Mouse (Mus musculus) heart, postnatal 14 days (tissue): ENCODE data around the gene Gm11564. TPM values are rescaled to one million over a fixed set of nuclear protein-coding genes. Genes with fewer than 3 reads are reported as not detected.
"Not testable (repeated sequence)": the region's sequence is repeated elsewhere in the genome, so short reads cannot be mapped to it uniquely, and the experiment has no call there.

Experiments
- DNase-seq, 2 experiments: peaks; one replicate each; pipeline ENCODE4 v3.0.0; 2021 to 2022
- intact Hi-C: fragments of 180-260 bp; cut with DNase I; formaldehyde crosslinking; loops from one replicate; pipeline ENCODE4 v1.15.1; 2025
- long read RNA-seq, 2 experiments: library from polyadenylated mRNA; stranded (forward); transcript quantifications; one replicate each; pipeline ENCODE4 v2.0.0; 2021
- total RNA-seq, 2 experiments: library from RNA; stranded (reverse); gene quantifications; 2 replicates each; pipeline ENCODE4 v1.2.3; 2021

Gm11564 gene
- total RNA-seq: not detected
- long read RNA-seq, experiment 1: 0 reads
- long read RNA-seq, experiment 2: 0 reads

- DNase-seq, intact Hi-C loops: not testable (repeated sequence)
Measured at GRCm38 (mm10) chr11:99815566-99815965, at the start of gene Gm11564. TSS of gene Gm11564 (minus strand) at chr11:99815666.

GRCm38 (mm10) chr11:99864176-99864575, 48.7 kb upstream of the Gm11564 start, which contains the start of gene Gm11559:
TSS of gene Gm11559 (plus strand) at chr11:99864476.
- intact Hi-C loops, DNase-seq: not testable (repeated sequence)

DNA sequence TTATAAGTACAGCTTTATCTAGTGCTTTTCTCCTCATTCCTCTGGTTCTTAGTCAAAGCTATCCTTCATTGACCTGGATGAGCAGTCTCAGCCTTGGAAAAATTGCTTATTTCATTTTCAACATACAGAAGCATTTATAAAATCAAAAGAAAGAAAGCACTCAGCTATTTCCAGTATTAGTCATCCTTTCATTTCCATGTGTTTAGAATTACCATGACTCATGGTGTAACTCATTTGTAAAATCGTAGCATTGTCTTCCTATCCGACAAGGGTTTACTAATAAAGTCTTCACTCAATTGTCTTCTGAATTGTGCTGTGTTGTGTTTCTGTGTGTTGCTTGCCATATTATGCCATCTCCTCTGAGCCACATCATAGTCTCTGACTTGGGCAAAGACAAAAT, 43.3 kb upstream of the Gm11564 start:
- DNase-seq: no peak
- intact Hi-C loops: no loop called here

DNA sequence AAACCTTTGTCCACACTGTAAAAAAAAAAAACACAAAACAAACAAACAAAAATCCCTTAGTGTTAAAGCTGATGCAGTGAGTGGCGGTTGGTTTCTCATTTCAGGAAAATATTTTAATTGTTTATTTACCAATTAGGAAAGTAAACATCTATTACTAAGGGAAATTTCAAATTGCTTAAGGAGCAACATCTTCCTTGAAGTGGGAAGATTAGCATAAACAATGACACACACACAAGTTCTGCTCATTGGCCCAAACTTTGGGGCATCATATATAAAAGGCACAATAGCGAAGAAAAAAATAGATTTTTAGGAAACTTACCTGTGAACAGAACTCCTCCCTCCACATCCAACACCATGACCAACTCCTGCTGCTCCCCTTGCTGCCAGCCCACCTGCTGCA, 42.2 kb upstream of the Gm11564 start, which contains the start of gene Gm11568:
Gm11568 (plus strand) TSS at position 301 of the 400 bp plus-strand sequence.
- intact Hi-C loops: no loop called here
- DNase-seq: no peak

DNA sequence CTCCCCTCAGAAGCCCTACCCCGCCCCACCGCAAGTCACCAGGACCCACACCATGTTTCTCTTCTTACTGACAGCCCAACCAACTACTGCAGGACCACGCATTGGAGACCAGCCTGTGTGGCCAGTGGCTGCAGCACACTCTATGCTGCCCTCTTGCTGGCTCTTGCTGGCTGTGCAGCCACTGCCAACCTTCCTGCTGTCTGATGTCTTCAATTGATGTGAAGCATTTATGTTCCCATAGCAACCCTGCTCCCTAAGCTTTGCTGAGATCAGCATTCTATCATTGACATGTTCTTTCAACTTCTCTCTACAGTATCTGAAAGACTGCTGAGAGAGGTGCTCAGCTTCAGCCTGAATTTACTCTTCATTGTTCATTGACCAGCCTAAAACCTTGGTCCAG, 38.7 kb upstream of the Gm11564 start:
- DNase-seq: no peak
- intact Hi-C loops: no loop called here

GRCm38 (mm10) chr11:99851508-99851907, 36.0 kb upstream of the Gm11564 start, which contains the start of gene Krtap4-16:
TSS of gene Krtap4-16 (minus strand) at chr11:99851608.
- no peak for DNase-seq
- intact Hi-C loops: no loop called here

GRCm38 (mm10) chr11:99846746-99847145, 31.3 kb upstream of the Gm11564 start:
- intact Hi-C loops: no loop called here
- no peak for DNase-seq

DNA sequence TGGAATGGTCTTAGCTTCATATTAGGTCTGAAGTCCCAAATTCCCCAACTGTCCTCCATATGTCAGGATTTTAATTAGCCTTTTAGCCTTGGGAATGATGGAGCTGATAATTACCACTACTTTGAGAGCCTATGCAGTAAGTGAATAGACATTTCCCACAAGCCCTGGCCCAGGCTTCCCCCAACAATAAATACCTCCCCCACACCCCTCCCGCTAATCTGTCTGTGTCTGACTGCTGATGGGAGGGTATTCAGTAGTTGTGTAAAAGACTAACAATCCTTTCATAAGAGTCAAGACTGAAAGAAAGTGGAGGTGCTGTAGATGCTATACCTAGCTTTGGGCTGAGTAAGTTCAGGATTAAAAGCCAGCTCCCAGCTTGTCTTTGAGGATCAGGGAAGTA, 26.7 kb upstream of the Gm11564 start:
- no peak for DNase-seq
- intact Hi-C loops: no loop called here

- intact Hi-C loops: no loop called here
- no peak for DNase-seq
Measured at GRCm38 (mm10) chr11:99837966-99838365, 22.5 kb upstream of the Gm11564 start, which contains the start of gene 2300003K06Rik. TSS of gene 2300003K06Rik (minus strand) at chr11:99838066.

GRCm38 (mm10) chr11:99809792-99810191, 5.7 kb downstream of the Gm11564 start, which contains the start of gene Krtap4-13:
TSS of gene Krtap4-13 (minus strand) at chr11:99809892.
- DNase-seq, intact Hi-C loops: not testable (repeated sequence)

GRCm38 (mm10) chr11:99804346-99804745, 11.1 kb downstream of the Gm11564 start, which contains the start of gene Gm11554:
TSS of gene Gm11554 (minus strand) at chr11:99804446.
- DNase-seq, intact Hi-C loops: not testable (repeated sequence)

GRCm38 (mm10) chr11:99798832-99799231, 16.6 kb downstream of the Gm11564 start, which contains the start of gene Gm11569:
TSS of gene Gm11569 (minus strand) at chr11:99798932.
- DNase-seq, intact Hi-C loops: not testable (repeated sequence)

- intact Hi-C loops: no loop called here
- no peak for DNase-seq
Measured at GRCm38 (mm10) chr11:99793367-99793766, 22.1 kb downstream of the Gm11564 start, which contains the start of gene Gm11596. TSS of gene Gm11596 (minus strand) at chr11:99793467.

GRCm38 (mm10) chr11:99784900-99785299, 30.6 kb downstream of the Gm11564 start, which contains the start of gene Krtap4-9:
TSS of gene Krtap4-9 (plus strand) at chr11:99785200.
- intact Hi-C loops, DNase-seq: not testable (repeated sequence)

GRCm38 (mm10) chr11:99780604-99781003, 34.9 kb downstream of the Gm11564 start, which contains the start of gene Krtap4-8:
TSS of gene Krtap4-8 (minus strand) at chr11:99780704.
- no peak for DNase-seq
- intact Hi-C loops: no loop called here

GRCm38 (mm10) chr11:99778401-99778800, 37.1 kb downstream of the Gm11564 start:
- intact Hi-C loops: no loop called here

GRCm38 (mm10) chr11:99772813-99773212, 42.7 kb downstream of the Gm11564 start, which contains the start of gene Gm11595:
TSS of gene Gm11595 (minus strand) at chr11:99772913.
- intact Hi-C loops, DNase-seq: not testable (repeated sequence)

More at GRCm38 (mm10) chr11:99778401-99778800, 37.1 kb downstream of the Gm11564 start:
- DNase-seq: no peak

DNA sequence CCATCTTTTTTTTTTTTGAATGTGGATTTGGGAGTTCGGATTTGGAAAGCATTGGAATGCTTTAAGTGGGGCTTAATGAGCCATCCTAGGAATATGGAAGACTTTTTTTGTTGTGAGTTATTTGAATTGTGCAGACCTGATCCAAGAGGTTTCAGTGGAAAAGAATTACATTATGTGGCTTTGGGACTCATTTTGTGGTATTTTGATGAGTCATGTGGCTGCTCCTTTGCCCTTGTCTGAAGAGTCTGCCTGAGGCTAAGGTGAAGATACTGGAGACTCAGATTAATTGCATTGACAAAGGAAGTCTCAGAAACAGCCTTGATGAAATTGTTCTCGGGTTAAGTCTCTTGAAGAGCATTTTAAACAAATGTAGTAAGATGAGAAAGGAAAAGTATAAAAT, 47.1 kb downstream of the Gm11564 start:
- no peak for DNase-seq
- intact Hi-C loops: no loop called here
